Mouse (Mus musculus) neural tube, embryonic 14.5 days (tissue): ENCODE measurements around the gene Phospho2. TPM values are rescaled to one million over a fixed set of nuclear protein-coding genes. Genes with fewer than 3 reads are reported as not detected.
A peak's percentile ranks its signal among the peaks of the same experiment; 100 is the strongest.

Source experiments
- ATAC-seq: fragments of 200-750 bp; cut with Nextera tagmentation; 2 replicates; pipeline ENCODE4 v1.8.0; 2017; ENCODE audit warnings: low read depth, mild to moderate bottlenecking, moderate TSS enrichment, moderate library complexity
- H3K27ac ChIP-seq: fragments of 300-500 bp; sonication (generic); 2 replicates; pipeline ENCODE4 v1.5.1; 2014; ENCODE audit warnings: low read depth, mild to moderate bottlenecking, control low read depth, low read length, moderate library complexity, mixed read lengths
- H3K27me3 ChIP-seq: fragments of 300-500 bp; sonication (generic); 2 replicates; pipeline ENCODE4 v1.6.1; 2014; ENCODE audit warnings: low read length; ENCODE audit not compliant: control insufficient read depth, insufficient read depth
- H3K36me3 ChIP-seq: fragments of 300-500 bp; sonication (generic); 2 replicates; pipeline ENCODE4 v1.6.1; 2014; ENCODE audit warnings: low read length, mixed read lengths; ENCODE audit not compliant: control insufficient read depth, insufficient read depth
- H3K4me1 ChIP-seq: fragments of 300-500 bp; sonication (generic); 2 replicates; pipeline ENCODE4 v1.6.1; 2014; ENCODE audit warnings: low read length; ENCODE audit not compliant: control insufficient read depth, insufficient read depth
- H3K4me2 ChIP-seq: fragments of 300-500 bp; sonication (generic); 2 replicates; pipeline ENCODE4 v1.6.1; 2014; ENCODE audit warnings: mild to moderate bottlenecking, low read depth, low read length, control low read depth
- H3K4me3 ChIP-seq: fragments of 300-500 bp; sonication (generic); 2 replicates; pipeline ENCODE4 v1.5.1; 2014; ENCODE audit warnings: low read depth, low read length, control low read depth, mixed read lengths
- H3K9ac ChIP-seq: fragments of 300-500 bp; sonication (generic); replicated peaks from 2 replicates; pipeline ENCODE4 v1.6.1; 2014; ENCODE audit warnings: low read depth, mild to moderate bottlenecking, control low read depth, low read length, mixed read lengths
- H3K9me3 ChIP-seq: fragments of 300-500 bp; sonication (generic); 2 replicates; pipeline ENCODE4 v1.6.1; 2016; ENCODE audit warnings: low read length; ENCODE audit not compliant: control insufficient read depth
- WGBS: fragments of 180-500 bp; shearing (Covaris S2); extraction: QIAGEN DNeasy Blood & Tissue Kit; methylation state at CpG from one replicate; pipeline ENCODE4 v1.1.7; 2014; 5-methylcytosine and 5-hydroxymethylcytosine counted together
- polyA plus RNA-seq: library from polyadenylated mRNA; unstranded; fragments of >200 nt; fragmentation: Nextera tagmentation; extraction: Ambion mirVana; gene quantifications from 2 replicates; pipeline ENCODE4 v1.2.1, GENCODE M21; 2014

Gene Phospho2
- polyA plus RNA-seq, 1 experiment from 2014 or later: 38.2 TPM

DNA sequence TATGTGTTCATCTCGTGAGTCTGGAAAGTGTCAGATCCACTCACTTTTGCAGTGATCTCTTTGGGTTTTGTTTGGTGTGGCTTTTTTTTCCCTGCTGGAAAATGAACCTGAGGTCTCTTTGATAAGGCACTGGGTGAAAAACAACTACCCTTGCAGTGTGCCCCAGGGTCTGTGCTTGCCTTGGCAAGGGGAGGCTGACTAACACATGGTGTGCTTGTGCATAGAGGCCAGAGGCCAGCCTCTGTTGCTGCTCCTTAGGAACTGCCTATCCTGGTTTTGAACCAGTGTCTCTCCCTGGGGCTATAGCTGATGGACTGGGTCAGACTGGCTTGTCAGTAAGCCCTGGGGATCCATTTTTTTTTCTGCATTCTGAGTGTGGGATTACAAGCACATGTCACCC lies 30.8 kb downstream of the Phospho2 start:
- Histone ChIP-seq H3K27me3 (no peaks in the 10 kb centered on the region), H3K36me3 (no peaks in the 10 kb centered on the region; the same call in 1 of the 2 replicates), H3K9ac (no peak overlapping the region), H3K4me2 (no peak overlapping the region), H3K4me3 (no peak overlapping the region), H3K4me1 (peaks cover 8% of the 10 kb centered on the region; the same call in 1 of the 2 replicates), H3K27ac (no peak overlapping the region), H3K9me3 (no peaks in the 10 kb centered on the region)
- no peak for ATAC-seq
- 79% methylated on average over 1 of the region's 1 CpGs for WGBS

DNA sequence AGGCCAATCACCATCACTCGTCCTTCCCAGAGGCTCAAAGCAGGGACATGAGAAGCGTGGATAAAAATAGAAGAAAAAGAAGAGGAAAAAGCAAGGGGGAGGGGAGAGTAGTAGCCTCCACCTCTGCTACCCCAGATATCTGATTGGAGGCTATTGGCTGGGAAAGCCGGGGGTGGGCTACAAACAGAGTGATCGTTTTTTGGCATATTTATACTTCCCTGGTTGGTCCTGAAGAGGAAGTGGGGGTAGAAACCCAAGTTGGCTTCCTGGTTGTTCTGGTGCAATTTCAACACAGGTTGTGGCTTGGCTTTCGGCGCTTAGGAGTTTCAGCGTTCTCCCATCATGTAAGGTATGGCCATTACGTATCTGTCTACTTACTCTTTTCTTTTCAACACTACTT lies 32.3 kb downstream of the Phospho2 start, which contains the start of gene Klhl23:
Gene Klhl23, plus strand, starts transcription at position 234 of the 400 bp plus-strand sequence.
- ATAC-seq: no peak
- Histone ChIP-seq H3K9ac (peak within 1 kb of the TSS; percentile 96), H3K27me3 (no peaks in the 10 kb centered on the region), H3K36me3 (no peaks in the 10 kb centered on the region; the same call in 1 of the 2 replicates), H3K4me2 (peak within 1 kb of the TSS; percentile 72), H3K27ac (peak within 1 kb of the TSS; percentile 94), H3K4me3 (peak within 1 kb of the TSS; percentile 84), H3K4me1 (peaks cover 16% of the 10 kb centered on the region), H3K9me3 (no peaks in the 10 kb centered on the region)
- whole genome bisulfite sequencing: 19% methylated on average over 8 of the region's 8 CpGs

DNA sequence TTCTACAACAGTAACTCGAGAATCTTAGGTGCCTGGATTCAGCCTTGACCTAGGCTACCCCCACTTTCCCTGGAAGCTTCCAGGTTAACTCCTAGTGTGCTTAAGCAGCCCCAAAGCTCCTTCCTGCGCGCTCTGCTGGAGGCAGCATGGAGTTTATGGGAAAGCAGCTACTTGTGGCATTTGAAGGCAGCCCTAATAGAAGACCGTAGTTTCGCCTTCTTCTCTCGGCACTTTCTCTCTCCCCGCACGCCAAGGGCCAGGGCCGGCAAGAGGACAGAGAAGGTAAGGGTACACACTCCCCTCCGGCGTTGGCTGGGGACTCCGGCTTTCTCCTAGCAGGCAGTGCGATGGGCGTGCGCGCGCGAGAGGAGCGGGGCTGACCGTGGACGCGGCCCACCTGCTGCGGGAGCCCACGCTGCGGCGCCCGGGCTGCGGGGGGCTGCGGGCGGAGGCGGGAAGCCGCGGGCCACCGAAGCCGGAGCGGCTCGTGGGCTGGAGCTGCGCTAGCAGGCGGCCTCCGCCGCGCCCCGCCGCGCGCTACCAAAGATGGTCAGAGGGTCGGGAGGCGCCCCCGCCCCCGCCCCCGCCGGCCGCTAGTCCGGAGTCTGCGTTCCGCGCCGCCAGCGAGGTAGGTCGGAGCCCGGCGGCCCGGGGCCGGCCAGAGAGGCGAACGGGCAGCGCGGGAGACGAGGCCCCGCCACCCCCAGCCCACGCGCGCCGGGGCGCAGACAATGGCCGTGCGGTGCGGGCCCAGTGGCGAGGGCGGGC lies 33.1 kb downstream of the Phospho2 start:
- peak; percentile 86 for ATAC-seq
- Histone ChIP-seq H3K9ac (peak overlapping the region; percentile 96), H3K4me3 (peak overlapping the region; percentile 84), H3K4me1 (peaks cover 16% of the 10 kb centered on the region), H3K27me3 (no peaks in the 10 kb centered on the region), H3K9me3 (no peaks in the 10 kb centered on the region), H3K27ac (peak overlapping the region; percentile 94), H3K36me3 (no peaks in the 10 kb centered on the region; the same call in 1 of the 2 replicates), H3K4me2 (peak overlapping the region; percentile 72)
- 0% methylated on average over 40 of the region's 80 CpGs for whole genome bisulfite sequencing

DNA sequence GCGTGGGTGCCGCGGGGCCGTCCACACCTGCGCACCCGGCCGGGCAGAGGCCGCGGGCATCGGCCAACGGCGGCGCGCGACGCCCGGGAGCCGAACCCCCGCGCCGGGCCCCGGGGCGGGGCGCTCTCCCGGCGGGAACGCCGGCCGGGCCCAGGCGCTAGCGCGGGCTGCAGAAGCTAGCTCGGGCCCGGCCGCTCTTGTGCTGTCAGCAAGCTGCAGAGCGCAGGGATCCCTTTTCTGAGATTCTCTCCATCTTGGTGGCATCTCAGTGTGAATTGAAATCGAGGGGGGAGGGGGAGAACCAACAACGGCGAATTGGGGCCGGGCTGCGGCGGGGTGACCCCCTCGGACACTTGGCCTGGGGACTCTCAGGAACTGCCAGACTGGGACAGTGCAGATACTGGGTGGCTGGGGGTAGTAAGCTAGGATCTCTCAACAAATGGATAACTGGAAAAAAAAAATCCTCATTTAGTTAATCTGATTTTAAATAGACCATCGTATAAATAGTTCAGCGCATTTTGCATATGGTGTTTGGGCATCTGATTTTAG lies 33.8 kb downstream of the Phospho2 start:
- Histone ChIP-seq H3K27ac (peak overlapping the region; percentile 94), H3K36me3 (no peaks in the 10 kb centered on the region; the same call in 1 of the 2 replicates), H3K9ac (peak overlapping the region; percentile 96), H3K4me3 (peak overlapping the region; percentile 84), H3K4me1 (peaks cover 16% of the 10 kb centered on the region), H3K27me3 (no peaks in the 10 kb centered on the region), H3K4me2 (peak overlapping the region; percentile 72), H3K9me3 (no peaks in the 10 kb centered on the region)
- WGBS: 2% methylated on average over 45 of the region's 45 CpGs
- peak; percentile 79 for ATAC-seq

GRCm38 (mm10) chr2:69825898-69826297 lies 36.5 kb downstream of the Phospho2 start:
- Histone ChIP-seq H3K9ac (no peak overlapping the region), H3K4me1 (peaks cover 16% of the 10 kb centered on the region), H3K9me3 (no peaks in the 10 kb centered on the region), H3K4me3 (no peak overlapping the region), H3K27me3 (no peaks in the 10 kb centered on the region), H3K4me2 (no peak overlapping the region), H3K27ac (no peak overlapping the region), H3K36me3 (peaks cover 1% of the 10 kb centered on the region; the same call in 1 of the 2 replicates)
- ATAC-seq: no peak
- WGBS: 81% methylated on average over 10 of the region's 10 CpGs

GRCm38 (mm10) chr2:69826380-69826779 lies 37.0 kb downstream of the Phospho2 start:
- Histone ChIP-seq H3K4me2 (no peak overlapping the region), H3K27ac (no peak overlapping the region), H3K4me1 (peaks cover 16% of the 10 kb centered on the region), H3K4me3 (no peak overlapping the region), H3K9me3 (no peaks in the 10 kb centered on the region), H3K36me3 (peaks cover 5% of the 10 kb centered on the region; the same call in 1 of the 2 replicates), H3K27me3 (no peaks in the 10 kb centered on the region), H3K9ac (no peak overlapping the region)
- 62% methylated on average over 2 of the region's 2 CpGs for WGBS
- ATAC-seq: no peak

- H3K4me3 ChIP-seq: no peak overlapping the region
- H3K27me3 ChIP-seq: no peaks in the 10 kb centered on the region
- no peak overlapping the region for H3K4me2 ChIP-seq
- no peak overlapping the region for H3K9ac ChIP-seq
- H3K36me3 ChIP-seq: peaks cover 5% of the 10 kb centered on the region
- peaks cover 16% of the 10 kb centered on the region for H3K4me1 ChIP-seq
- no peak for ATAC-seq
- H3K9me3 ChIP-seq: no peaks in the 10 kb centered on the region
- WGBS: 62% methylated on average over 7 of the region's 7 CpGs
- H3K27ac ChIP-seq: no peak overlapping the region
Measured at GRCm38 (mm10) chr2:69828031-69828430, 38.6 kb downstream of the Phospho2 start.

- no peaks in the 10 kb centered on the region for H3K27me3 ChIP-seq
- H3K4me3 ChIP-seq: no peak overlapping the region
- peaks cover 10% of the 10 kb centered on the region for H3K4me1 ChIP-seq
- H3K9me3 ChIP-seq: no peaks in the 10 kb centered on the region
- H3K27ac ChIP-seq: no peak overlapping the region
- no peak for ATAC-seq
- no peak overlapping the region for H3K4me2 ChIP-seq
- 98% methylated on average over 2 of the region's 2 CpGs for WGBS
- H3K9ac ChIP-seq: no peak overlapping the region
- H3K36me3 ChIP-seq: peaks cover 19% of the 10 kb centered on the region
Measured at GRCm38 (mm10) chr2:69829680-69830079, 40.3 kb downstream of the Phospho2 start.

DNA sequence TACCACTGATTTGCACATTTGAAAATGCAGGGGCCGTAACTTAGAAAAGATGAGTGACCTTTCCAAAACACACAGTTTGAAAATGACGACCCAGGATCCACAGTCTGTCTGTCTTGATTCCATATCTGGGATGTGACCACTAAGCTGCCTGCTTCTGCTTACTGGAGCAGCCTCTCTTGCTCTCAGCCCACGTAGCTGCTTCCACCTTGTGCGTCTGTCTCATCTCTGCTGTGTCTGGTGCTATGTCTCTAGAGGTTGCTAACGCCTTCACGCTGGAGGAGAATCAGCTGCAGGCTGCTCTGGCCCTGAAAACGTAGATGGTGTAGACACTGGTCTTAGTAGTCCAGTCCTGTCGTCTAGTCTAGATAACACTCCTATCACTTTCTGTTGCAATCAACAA lies 40.7 kb downstream of the Phospho2 start:
- Histone ChIP-seq H3K4me1 (peaks cover 8% of the 10 kb centered on the region), H3K36me3 (peaks cover 23% of the 10 kb centered on the region), H3K9ac (no peak overlapping the region), H3K27me3 (no peaks in the 10 kb centered on the region), H3K9me3 (no peaks in the 10 kb centered on the region), H3K4me3 (no peak overlapping the region), H3K4me2 (no peak overlapping the region), H3K27ac (no peak overlapping the region)
- 95% methylated on average over 8 of the region's 8 CpGs for WGBS
- no peak for ATAC-seq
